Mouse (Mus musculus): Measurements from ENCODE around the gene Plin3.

DNA sequence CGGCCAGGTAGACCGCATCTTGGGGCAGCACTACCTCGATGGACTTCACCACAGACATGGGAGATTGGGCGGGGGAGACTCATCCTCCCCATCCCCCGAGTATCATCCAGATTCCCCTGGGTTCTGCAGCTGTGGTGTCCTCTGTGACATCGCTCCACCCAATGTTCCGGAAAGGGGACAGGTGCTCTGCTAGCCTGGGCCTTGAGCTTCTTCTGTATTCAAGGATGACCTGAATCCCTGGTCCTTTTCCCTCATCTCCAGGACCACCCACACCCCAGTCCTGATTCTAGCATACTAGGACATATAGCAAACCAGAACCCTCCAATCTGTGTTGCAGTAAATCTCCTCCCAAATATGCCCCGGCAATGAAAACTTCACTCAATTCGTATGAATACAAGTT lies 7.5 kb upstream of the Plin3 start, which contains the start of gene Arrdc5:
- TF ChIP-seq GATA1 (IDR thresholded peaks at IDR 0.05; ENCODE audit: borderline replicate concordance, low read length) (no peak), FLI1 (IDR thresholded peaks at IDR 0.05; ENCODE audit: low read length) (no peak)

Measured in megakaryocyte, embryonic 14.5 days (primary cell).